Mouse (Mus musculus): Measurements from ENCODE around the gene Tcaf3.

Tcaf3 gene

DNA sequence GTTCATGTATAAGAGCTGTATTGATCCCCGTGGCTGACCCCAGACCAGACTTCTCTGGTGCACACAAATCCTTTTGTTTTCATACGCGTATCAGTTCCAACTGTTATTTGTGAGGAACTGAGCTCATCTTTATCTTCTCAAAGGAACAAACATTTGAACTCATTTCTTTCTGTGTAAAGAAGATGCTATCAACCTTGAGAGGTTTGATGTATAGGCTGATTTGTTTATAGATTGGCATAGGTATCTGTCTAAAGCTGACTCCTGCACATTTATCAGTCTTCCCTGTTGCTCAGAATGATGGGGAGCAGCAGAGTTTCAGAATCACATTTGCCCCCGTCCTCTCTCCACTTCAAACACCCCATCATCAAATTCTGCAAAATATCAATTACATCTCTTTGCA is at the start of gene Tcaf3:
Tcaf3 (minus strand) TSS at position 101 of the 400 bp plus-strand sequence.
- DNase-seq (ENCODE audit: low spot score), result no peak

DNA sequence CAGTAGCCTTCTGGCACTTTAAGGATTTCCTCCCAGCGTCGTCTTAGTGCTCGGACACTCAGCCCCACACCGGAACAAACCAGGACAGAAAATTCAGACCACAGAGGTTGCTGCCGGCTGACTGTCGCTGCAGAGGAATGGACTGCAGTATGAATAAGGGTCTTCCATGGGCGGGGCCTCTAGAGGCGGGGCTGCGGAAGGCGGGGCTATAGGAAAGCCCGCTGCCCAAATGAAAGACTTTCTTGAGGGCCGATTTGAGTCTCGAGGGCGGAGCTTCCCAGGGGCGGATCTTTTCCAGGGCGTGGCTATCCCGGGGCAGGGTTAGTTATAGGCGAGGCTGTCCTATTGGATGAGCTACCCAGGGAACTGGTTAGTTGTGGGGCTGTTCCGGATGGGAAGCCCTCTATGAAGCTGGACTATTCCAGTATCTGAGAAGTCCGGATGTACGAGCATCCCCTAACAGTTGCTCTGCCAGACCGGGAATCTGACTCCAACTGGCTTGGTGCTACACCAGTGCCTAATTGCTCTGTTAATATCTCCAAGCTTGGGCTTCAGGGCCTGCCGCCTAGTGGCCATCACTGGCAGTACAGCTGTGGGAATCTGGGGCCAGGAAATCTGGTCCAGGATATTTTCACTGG is 47.5 kb upstream of the Tcaf3 start, which contains the start of gene Tcaf2:
Tcaf2 (minus strand) TSS at position 343 of the 638 bp plus-strand sequence.
- peak; percentile 7 for DNase-seq (ENCODE audit: low spot score)

DNA sequence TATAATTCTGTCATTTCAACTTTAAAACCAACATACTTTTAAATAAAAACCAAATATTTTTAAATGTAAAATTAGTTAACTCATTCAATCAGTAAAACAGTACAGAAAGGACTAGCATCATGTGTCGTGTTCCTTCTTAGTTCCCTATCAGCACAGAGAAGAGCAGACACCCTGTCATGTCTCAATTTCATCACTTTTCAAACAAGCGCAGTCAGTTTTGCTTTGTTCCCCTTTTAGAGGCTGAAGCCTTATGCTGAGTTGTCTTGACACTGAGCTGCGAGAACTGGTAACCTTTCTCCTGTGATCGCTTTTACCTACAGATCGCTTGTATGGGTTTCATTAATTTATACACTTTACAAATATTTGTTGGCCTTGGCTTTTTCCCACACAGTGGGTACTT is 36.9 kb upstream of the Tcaf3 start:
- DNase-seq (ENCODE audit: low spot score), result no peak

DNA sequence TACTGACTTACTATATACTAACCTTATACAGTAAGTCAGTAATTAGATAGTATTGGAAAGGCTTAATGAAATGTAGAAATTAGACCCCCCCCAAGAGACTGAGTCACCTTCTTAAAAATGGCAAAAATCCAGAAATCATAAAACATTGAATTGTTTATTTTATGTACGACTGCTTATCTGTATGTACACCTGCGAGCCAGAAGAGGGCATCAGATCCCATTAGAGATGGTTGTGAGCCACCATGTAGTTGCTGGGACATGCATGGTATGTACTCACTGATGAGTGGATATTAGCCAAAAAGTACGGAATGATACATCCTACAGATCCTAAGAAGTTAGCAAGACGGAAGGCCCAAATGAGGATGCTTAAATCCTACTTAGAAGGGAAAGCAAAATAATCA is 33.9 kb upstream of the Tcaf3 start:
- no peak for DNase-seq (ENCODE audit: low spot score)

DNA sequence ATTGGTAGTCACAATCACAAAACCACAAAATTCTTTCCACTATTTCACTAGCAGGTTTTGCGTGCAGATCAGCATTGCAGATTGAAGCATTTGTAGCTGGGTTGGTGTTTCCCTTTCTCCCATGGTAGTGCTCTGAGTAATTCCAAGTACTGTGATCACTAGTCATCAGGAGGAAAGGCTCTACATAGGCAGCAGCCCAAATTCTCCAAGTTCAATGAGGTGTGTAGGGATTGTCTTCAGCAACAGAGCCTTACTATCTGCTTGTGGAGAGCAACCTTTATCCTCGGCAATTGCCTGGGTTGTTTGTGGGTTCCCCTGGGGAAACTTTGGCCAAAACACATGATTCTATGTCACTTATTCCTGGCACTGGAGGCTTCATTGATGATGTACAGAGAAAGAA is 19.4 kb upstream of the Tcaf3 start:
- DNase-seq (ENCODE audit: low spot score), result no peak

GRCm38 (mm10) chr6:42612218-42612617 is 14.7 kb upstream of the Tcaf3 start:
- DNase-seq (ENCODE audit: low spot score), result no peak

- no peak for DNase-seq (ENCODE audit: low spot score)
These were observed 13.5 kb upstream of the Tcaf3 start for GRCm38 (mm10) chr6:42610954-42611522.

- DNase-seq (ENCODE audit: low spot score), result no peak
These were observed 4.2 kb downstream of the Tcaf3 start for GRCm38 (mm10) chr6:42593138-42593882.

GRCm38 (mm10) chr6:42586569-42586968 is 10.9 kb downstream of the Tcaf3 start:
- DNase-seq (ENCODE audit: low spot score), result no peak

DNA sequence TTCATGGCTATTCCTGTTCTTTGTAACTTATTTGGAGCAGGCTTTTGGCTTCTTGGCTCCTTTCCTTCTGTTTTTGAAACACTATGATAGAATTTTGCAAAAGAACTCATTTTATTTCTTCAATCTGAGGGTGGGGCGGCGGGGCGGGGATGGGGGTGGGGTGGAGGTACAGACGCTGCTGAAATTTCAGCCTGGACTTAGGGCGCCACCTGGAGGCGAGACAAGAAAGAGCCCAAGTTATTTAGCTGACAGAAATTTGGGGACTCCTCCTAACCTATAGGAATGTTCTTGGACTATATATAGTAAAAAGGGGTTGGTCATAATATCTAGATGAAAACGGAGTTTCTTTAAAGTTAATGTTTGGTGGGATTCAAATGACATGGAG is 14.0 kb downstream of the Tcaf3 start:
- DNase-seq (ENCODE audit: low spot score), result no peak

DNA sequence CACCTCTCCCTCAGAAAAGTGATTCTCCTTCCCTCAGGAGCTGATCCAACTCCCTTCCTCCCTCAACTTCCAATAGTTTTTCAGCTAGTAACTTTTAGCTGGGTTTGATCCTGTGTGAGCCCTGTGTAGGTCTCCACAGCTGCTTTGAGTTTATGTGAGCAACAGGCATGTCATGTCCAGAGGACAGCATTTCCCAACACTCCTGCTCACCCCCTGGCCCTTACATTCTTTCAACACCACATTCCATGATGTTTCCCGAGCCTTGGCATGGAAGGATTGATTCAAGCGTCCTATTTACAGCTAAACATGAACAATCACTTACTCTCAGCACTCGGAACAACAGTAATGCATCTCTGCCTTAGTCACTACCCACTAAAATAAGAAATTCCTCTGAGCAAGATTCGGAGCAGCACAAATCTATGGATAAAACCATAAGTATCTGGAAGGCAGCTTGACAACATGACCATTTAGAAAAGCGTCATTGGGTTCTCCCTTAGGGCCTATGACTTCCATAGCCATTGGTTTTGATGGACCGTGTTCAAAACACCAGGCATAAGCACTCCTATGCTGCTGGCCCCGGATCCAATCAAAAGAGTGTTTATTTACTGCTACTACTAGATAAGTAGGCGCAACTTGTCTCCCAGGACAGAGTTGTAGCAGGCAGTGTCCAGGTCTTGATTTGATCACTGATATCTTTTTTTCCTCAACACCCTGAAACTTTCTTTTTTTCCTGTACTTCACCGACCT is 14.6 kb downstream of the Tcaf3 start:
- DNase-seq (ENCODE audit: low spot score), result no peak

GRCm38 (mm10) chr6:42578678-42579077 is 18.8 kb downstream of the Tcaf3 start:
- DNase-seq (ENCODE audit: low spot score), result no peak

DNA sequence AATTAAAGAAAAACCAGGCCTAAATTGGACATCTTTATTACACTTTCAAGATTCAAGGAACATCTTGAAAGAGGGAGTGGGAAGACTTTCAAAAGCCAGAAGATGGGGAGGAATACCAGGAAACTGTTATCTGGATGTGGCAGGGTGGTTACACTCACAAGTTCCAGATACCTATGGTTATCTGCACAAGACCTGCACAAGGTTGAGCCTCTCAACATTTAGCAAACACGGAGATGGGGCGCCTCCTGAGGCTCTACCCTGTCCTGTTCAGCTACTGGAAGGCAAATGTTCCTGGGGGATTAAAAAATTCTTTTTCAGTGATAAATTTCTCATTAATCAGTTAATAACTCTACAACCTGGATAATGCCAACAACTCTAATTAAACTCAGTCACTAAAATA is 20.1 kb downstream of the Tcaf3 start:
- DNase-seq (ENCODE audit: low spot score), result no peak

- no peak for DNase-seq (ENCODE audit: low spot score)
These were observed 29.3 kb downstream of the Tcaf3 start for GRCm38 (mm10) chr6:42568205-42568604.

- DNase-seq (ENCODE audit: low spot score), result no peak
These were observed 31.4 kb downstream of the Tcaf3 start for GRCm38 (mm10) chr6:42566076-42566598.

DNA sequence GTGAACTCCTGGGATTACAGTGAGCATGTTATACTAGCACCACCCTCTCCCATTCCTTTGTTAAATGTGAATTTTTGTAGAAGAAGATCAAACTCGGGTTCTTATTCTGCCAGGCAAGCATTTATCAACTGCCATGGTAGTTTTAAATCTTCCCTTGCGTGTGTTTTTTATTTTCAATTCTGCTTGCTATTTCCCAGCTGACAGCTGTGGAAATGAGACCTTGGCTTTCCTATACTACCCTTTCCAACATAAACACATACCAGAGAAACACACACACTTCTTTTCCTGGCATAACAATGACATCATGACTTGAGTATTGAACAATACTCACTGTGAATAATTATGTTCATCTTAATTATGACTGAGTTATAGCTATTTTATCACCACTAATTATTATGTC is 35.2 kb downstream of the Tcaf3 start:
- no peak for DNase-seq (ENCODE audit: low spot score)

- no peak for DNase-seq (ENCODE audit: low spot score)
These were observed 36.6 kb downstream of the Tcaf3 start for GRCm38 (mm10) chr6:42560885-42561284.

DNA sequence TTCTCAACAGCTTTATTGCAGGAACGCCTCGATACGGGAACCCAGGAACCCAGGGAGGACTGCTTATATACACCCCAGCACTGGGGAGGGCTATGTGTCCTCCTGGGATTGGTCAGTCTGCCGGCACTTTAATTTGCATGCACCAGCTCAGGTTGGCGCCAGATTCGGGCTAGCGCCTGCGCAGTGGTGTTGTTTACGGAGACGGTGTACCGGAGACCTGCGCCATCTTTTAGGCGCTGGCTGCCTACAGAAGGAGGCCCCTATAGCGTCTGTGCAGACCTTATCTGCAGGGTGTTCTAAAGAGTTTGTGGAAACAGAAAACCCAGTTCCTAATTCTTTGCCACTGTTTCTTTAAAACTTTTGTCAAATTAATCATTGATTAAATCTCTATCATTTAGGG is 38.9 kb downstream of the Tcaf3 start:
- no peak for DNase-seq (ENCODE audit: low spot score)

GRCm38 (mm10) chr6:42547461-42547860 is 50.0 kb downstream of the Tcaf3 start, which contains the start of gene Olfr455:
Gene Olfr455 (minus strand): TSS chr6:42547587.
- no peak for DNase-seq (ENCODE audit: low spot score)

DNA sequence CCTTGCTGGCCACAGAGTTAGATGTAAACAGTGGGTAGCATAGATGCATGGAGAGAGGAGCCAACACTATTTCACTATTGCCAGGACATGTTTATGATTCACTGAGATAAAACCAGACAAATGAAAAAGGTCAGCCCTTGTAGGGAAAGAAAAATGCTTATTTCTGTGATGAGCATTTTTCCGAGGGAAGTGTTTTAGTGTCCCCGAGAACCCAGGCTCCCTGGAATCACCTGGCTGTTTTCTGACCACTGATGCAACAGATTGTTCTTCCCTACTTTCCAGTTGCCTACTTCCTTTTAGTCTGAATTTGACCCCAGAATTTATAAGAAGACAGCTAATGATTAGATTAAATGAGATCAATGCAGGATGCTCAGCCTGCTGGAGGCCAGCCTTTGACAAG is 51.3 kb downstream of the Tcaf3 start:
- no peak for DNase-seq (ENCODE audit: low spot score)

- DNase-seq (ENCODE audit: low spot score), result no peak
These were observed 52.0 kb downstream of the Tcaf3 start for GRCm38 (mm10) chr6:42545451-42545885.

DNA sequence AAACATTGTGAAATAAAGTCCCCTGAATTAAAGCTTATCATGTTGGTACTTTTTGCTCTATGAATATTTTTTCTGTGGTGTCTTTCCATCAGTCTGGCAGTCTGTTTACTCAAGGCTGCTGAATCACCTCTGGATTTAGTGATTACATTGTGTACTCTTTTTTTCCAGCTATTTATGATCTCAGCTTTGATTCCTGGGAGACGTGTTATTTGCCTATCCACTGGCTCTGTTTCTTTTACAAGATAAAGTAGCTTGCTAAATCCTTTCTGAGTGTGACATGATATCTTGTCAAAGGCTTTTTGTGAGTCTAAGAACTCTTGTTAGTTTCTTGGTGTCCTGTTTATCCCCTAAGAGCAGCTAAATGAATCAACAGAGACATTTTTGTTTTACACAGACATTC is 52.6 kb downstream of the Tcaf3 start:
- no peak for DNase-seq (ENCODE audit: low spot score)

All from spleen, adult 12 weeks (tissue).